Mouse (Mus musculus) lung, postnatal 10 days (tissue): ENCODE measurements around the gene Pomc.
A peak's percentile ranks its signal among the peaks of the same experiment; 100 is the strongest.
"Not testable (repeated sequence)": the region's sequence is repeated elsewhere in the genome, so short reads cannot be mapped to it uniquely, and the experiment has no call there.

Experiments
- DNase-seq: peaks from one replicate; pipeline ENCODE4 v3.0.0; 2021

The Pomc gene

DNA sequence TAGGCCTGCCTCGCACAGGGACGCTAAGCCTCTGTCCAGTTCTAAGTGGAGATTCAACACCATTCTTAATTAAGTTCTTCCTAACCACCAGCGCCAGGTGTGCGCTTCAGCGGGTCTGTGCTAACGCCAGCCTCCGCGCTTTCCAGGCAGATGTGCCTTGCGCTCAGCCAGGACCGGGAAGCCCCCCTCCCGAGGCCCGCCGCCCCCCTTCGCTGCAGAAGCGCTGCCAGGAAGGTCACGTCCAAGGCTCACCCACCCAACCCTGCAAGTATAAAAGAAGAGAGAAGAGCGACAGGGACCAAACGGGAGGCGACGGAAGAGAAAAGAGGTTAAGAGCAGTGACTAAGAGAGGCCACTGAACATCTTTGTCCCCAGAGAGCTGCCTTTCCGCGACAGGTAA is at the start of gene Pomc:
TSS of gene Pomc (plus strand) at position 301 of the 400 bp plus-strand sequence.
- DNase-seq: no peak

DNA sequence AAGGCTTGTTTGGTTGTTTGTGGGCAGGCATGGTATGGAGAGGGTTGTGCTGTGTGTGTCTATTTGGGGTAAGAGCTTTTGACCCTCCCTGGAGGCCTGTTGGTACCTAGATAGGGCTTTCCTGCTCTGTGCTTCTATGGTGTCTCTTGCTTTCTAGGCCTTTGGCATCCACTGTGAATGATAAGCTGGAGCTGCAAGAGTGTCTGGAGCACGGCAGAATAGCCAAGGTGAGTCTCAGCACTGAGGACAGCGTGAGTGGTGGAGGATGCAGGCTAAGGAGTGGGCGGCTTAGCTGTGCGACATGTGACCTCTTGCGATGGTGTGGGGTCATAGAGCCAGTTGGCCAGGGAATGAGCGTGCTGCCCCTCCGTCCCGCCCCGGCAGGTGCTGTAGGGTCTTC is 49.3 kb upstream of the Pomc start:
- DNase-seq: no peak

DNA sequence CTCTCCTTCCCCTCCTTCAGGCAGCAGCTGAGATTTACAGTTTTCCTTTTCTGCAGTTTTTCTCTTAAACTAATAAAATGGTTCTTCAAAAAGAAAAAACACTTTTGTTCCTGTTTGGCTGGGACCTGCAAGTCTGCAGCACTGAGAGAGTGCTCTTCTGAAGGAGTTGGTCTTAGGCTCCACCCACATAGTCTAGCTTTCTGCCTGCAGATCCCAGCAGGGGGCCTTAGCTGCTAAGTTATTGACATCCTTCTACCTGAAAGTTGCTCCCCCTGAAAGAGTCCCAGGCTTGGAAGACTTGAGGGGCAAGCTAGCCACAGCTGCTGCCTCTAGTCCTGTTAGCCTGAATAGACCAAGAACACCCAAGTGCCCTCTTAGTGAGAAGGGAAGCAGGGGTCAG is 48.4 kb upstream of the Pomc start:
- DNase-seq: no peak

DNA sequence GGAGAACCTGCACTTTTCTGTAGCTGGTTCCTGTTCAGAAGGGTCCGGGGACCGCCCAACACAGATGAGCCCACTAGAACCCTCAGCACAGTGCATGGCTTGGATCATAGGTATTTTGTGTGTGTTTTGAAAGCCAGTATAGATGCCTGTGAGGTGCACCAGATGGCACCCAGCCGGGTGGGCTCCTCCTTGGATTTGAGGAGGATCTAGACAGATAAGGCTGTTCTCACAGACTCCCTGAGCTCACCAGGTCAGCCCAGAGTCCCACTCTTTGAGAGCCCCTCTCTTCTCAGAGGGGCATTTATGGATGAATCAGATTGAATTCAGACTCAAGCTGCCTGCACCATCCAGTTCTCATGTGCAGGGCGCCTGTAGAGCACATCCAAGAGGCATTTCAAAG is 47.7 kb upstream of the Pomc start:
- DNase-seq: no peak

DNA sequence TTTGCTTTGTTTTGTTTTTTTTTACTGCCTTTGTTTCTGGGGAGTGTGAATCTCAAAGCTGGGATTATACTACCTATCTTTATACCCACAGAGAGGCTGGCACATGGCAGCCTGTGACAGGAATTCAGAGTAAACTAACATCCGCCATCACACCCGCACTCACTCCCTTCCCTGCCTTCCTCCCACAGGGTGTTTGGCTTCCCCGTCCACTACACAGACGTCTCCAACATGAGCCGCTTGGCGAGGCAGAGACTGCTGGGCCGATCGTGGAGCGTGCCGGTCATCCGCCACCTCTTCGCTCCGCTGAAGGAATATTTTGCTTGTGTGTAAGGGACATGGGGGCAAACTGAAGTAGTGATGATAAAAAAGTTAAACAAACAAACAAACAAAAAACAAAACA is 47.3 kb upstream of the Pomc start:
- DNase-seq: no peak

DNA sequence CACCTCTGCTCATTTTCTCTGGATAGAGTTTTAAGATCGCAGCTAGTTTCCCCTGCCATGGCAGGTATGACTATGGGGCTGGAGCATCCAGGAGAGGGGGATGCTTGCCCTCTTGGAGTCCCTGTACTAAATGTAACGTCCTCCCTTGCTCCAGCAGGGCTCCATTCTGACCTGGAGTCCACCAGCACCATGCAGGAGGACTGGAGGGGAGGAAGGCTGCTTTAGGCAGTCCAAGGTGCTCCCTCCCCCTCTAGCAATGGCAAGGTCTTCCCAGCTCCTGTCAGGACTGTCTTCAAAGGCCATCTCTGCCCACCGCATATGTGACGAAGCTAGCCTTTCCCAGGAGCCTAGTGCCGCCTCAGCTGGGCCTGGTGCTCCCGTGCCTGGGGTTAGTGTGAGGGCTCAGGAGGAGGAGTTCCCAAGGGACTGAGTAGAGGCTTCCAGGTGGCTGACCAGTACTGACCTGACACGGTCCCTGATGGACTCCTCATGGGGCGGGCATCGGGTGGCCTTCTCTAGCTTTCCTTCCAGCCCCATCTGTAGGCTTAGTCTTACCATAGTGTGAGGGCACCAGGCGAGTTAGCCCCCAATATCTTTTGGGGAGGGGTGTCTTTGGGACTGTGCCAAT is 44.2 kb upstream of the Pomc start:
- no peak for DNase-seq

DNA sequence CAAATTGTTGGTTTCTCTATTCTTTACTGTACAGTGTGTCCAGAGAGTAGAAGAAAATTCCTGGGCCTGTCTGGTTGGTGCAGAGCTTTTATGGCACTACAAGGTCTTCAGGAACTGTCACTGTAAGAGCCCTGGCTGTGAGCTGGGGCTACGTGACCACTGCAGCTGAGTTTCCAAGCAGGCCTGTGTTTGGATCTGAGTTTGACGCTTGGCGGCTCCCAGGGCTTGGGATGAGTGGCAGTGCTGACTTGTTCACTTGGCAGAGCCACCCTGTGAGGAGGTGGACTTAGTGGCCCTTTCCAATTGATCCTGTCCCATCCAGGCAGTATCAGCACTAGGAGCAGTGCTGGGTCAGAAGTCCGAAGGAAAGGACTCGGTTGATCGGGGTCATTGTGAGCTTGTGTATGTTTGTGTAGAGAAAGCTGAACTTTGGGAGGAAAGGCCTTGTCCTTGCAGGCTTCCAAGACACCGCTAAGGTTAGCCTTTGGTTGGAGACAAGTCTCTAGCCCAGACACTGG is 42.9 kb upstream of the Pomc start:
- DNase-seq: no peak

DNA sequence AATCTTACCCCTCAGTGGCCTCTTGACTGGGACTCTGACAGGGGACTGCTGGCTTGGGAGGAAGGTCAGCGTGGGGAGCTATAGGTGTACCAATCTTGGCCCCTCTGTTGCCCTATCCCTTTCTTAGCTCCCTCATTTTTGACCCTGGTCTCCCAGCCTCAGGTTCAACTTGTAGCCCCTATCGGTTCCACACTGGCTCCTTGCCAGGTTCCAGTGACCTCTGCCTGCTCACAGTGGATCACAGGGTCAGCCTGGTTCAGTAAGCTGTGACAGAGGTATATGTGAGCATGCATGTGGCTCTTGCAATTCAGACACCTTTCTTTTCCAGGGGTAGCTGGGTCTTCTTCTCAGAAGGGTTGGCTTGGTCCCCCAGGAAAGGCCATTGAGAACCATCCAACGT is 38.9 kb upstream of the Pomc start:
- no peak for DNase-seq

DNA sequence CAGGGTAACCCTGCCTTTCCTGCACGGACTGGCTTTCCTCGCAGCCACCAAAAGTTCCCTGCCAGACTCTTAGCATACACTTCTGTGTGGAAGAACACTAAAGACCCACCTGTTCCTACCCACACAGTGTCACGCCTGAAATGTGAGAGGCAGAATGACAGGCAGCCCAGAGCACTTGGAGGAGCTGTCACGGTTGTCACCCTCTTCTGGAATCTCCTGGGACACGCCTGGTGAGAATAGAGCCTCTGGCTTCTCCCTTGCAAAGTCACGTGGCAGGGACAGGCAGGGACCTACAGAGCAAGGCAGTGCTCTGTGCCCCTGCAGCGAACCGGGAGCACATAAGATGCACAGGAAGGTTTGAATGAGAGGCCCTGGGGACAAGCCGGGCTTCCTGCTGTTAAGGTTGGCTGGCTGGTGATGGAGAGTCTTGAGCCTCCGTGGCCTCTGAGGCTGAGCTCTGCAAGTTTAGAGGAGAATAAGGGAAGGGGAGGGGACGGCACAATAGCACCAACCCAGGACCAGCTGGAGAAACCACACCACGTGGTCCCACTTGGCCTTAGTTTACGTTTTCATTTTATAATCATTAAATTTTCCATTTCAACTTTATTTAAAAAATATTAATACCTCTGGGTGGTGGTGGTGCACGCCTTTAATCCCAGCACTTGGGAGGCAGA is 36.9 kb upstream of the Pomc start:
- no peak for DNase-seq

DNA sequence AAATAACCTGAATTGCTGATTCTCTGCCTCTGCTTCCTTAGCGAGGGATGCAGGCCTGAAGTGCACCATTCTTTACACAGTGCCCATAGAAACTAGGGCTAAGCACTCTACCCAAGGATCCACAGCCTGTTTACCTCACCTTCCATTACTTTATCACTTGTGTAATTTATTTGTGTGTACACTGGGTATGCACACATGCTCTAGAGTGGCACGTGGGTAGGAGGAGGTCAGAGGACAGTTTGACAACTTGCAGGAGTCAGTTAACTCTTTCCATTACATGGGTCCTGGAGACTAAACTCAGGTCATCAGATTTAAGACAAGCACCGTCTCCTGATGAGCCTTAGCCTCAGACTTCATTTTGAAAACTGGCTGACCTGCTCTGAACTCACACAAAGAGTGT is 36.2 kb upstream of the Pomc start:
- no peak for DNase-seq

DNA sequence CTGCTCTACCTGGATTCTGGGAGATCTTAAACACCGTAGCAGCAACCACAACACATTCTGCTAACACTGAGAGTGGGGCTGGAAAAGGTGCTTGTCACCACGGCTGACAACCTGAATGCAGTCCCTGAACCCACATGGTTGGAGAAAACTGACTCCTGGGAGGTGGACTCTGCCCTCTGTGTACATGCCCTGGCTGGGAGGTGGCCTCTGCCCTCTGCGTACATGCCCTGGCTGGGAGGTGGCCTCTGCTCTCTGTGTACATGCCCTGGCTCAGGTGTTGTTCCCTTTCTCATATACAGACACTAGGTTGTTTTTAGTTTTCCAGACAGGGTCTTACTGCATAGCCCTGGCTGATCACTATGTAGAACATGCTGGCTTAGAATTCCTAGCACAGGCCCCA is 35.3 kb upstream of the Pomc start:
- DNase-seq: no peak

DNA sequence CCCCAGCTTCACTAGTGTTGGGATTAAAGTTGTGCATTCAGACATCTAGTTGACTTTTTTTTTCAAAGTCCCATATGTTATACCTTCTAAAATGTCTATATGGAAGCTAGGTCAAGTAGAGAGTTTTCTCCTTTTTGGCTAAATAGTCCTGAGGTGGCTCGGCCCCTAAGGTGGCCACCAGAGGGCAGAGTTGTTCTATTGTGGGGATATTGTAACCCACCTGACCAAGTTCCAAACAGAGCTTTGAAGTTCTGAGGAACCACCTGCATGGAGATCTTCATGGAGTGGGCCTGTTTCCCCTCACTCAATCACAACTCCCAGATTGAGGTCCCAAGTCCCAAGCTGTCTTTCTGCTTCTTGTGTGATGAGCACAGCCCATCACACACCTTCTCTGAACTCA is 28.6 kb upstream of the Pomc start:
- DNase-seq: peak; percentile 77

DNA sequence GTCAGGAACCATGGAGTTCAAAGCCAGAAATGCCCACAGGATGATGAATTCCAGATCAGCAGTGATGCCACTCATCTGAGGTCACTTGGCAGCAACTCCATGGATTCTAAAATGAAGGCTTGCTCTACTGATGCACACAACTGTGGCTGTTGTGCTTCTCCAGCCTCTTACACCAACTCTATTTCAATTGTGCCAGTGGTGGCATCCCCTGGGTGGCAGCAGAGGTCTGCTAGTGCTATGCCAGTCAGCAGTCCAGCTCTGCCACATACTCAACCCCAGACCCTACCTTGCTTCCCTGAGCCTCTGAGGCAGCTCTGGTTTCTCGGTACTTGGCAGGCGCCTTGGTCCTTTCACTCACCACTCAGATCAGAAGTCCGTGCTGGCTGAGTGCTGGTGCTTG is 25.9 kb upstream of the Pomc start:
- peak; percentile 33 for DNase-seq

DNA sequence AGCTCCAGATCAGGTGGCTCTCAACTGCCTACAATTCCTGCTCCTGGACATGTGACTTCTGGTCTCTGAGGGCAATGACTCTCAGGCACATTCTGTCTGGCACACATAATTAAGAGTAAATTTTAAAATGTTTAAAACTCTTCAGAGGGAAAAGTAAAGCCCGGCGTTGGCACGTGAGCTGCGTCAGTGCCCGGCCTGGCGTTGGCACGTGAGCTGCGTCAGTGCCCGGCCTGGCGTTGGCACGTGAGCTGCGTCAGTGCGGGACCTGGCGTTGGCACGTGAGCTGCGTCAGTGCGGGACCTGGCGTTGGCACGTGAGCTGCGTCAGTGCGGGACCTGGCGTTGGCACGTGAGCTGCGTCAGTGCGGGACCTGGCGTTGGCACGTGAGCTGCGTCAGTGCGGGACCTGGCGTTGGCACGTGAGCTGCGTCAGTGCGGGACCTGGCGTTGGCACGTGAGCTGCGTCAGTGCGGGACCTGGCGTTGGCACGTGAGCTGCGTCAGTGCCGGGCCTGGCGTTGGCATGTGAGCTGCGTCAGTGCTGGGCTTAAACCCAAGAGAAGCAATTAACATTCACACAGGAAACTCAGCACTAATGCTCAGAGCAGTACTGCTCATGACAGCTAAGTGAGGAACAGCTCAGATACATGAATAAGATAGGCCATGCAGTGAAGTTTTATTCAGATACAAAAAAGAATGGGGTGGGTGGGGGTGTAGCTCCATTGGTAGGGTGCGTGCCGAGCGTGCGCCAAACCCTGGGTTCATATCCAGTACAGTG is 24.5 kb upstream of the Pomc start:
- DNase-seq: not testable (repeated sequence)

DNA sequence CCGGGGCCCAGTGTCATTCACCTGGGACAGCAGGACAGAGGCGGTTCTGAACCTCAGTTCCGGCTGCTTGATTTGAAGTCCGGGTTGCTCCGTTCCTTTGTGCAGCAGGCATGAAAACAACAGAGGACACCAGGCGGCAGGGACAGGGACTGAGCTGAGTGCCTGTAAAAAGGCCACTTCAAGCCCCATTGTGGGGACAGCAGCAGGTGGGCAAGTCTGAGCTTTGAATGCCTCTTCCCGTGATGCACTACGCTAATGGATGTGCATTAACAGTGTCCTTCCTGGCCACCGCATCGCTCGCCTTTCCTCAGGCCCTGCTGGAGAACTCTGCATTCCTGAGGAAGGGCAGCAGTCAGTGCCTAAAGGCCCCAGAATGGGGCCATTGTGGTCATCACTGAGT is 12.7 kb upstream of the Pomc start:
- DNase-seq: no peak

DNA sequence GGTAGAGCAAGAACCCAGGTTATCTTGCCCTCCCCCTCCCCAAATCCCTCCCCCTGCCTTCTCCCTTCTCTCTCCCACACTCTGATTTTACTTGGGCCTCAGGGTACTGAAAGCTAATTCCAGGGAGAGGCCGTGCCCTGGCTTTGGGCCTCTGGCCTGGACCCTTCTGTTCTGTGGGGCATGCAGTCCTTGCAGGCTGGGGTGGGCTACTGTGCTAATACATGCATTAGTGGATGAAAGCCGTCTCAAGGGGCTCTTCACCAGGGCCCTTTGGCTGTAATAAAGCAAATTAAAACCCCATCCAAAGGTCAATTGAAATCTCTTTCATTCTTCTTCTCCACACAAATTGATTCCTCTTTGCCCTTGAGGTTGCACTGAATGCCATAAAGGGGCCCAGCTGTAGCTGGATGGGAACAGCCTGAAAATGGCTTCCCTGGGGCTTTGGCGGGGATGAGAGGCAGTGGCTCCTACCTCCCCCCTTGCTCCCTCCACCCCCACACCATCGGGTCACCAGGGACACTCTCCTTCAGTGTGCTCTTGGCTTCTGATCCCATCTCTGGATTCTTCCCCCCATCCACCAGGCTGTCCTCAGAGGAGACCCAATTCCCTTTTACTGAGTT is 10.2 kb upstream of the Pomc start:
- DNase-seq: no peak

DNA sequence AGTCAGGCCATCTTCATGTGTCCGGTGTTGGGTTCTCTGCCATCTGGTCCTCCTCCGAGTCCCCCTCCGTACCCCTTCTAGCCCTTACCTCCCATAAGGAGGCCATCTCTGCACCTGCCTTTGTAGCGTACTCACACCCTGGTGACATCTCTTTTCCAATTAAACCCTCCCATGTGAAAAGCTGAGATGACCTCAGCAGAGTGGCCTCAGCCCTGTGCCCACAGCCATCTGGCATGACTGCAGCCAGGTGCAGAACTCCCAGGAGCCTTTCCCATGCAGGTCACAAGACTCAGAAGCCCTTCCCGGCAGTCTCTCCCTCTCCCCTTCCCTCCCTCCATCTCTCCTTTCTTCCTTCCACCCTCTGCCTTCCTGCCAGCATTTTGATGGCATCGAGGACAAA is 7.2 kb upstream of the Pomc start:
- DNase-seq: no peak

DNA sequence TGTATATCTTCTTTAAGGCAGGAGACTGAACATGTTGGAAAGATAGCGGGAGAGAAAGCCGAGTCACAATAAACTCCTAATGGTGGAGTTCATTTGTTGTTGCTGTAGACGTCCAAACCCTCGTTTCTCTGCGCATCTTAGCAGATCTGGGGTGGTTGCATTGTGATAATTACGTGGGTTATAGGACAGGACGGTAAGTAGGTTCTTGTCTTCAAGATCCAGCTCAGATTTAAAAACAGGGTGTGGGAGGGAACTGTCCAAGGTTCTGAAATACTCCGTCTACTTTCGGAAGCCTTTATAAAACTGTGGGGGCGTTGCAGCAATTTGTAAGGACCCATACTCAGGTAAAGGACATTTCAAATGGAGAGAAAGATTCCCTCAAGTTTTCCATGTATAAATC is 620 bp downstream of the Pomc start:
- no peak for DNase-seq

DNA sequence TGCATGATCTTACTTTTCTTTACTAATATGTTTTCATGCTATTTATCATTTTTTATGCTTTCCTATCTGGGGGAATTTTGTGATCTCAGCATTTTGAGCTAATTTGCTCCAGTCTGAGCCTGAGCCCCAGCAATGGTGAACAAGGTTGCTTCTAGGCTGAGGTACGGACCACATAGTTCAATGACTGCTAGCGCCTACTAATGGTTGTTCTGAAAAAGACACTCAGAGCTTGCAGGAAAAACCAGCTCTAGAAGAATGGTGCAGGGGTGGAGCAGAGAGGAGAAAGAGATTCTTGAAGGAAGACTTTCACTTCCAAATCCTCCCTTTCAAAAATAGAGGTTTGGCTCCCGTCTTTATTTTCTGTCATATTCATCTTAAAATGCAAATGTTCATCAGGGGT is 1.6 kb downstream of the Pomc start:
- DNase-seq: no peak

DNA sequence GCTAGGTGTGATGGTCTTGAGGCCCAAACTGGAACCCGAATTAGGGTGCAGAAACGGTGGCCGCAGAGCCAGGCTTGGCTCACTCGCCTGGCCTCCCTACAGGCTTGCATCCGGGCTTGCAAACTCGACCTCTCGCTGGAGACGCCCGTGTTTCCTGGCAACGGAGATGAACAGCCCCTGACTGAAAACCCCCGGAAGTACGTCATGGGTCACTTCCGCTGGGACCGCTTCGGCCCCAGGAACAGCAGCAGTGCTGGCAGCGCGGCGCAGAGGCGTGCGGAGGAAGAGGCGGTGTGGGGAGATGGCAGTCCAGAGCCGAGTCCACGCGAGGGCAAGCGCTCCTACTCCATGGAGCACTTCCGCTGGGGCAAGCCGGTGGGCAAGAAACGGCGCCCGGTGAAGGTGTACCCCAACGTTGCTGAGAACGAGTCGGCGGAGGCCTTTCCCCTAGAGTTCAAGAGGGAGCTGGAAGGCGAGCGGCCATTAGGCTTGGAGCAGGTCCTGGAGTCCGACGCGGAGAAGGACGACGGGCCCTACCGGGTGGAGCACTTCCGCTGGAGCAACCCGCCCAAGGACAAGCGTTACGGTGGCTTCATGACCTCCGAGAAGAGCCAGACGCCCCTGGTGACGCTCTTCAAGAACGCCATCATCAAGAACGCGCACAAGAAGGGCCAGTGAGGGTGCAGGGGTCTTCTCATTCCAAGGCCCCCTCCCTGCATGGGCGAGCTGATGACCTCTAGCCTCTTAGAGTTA is 5.2 kb downstream of the Pomc start:
- DNase-seq: peak; percentile 93

DNA sequence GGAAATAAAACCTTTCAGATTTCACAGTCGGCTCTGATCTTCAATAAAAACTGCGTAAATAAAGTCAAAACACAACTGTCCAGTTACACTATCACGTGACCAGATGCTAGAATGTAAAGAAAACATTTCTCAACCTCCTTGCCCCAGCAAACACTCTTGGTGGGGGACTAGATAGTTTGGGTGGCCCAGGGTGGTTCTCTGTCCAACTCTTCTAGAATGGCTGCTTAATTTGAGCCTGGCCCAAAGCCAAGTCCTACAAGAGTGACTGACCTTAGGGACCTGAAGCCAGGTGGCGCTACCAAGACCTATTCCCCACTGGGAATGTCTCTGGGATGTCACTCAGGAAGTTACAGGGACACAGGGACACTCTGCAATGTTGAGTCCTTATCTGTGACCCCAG is 5.8 kb downstream of the Pomc start:
- DNase-seq: no peak

DNA sequence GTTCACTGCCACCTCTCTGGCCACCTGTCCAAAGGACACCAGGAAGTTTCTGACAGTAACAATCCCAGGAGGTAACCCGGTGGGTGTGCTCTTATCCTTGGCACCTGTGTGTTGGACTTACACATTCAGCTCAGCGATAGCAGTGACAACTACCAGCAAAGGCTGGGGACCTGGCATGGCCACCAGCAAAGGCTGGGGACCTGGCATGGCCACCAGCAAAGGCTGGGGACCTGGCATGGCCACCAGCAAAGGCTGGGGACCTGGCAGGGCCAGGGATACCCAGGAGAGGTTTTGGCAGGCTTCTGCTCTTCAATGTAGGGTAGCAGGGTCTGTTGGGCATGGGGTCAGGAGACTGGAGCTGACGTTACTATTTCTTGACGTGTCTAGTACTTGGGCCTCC is 12.4 kb downstream of the Pomc start:
- no peak for DNase-seq

DNA sequence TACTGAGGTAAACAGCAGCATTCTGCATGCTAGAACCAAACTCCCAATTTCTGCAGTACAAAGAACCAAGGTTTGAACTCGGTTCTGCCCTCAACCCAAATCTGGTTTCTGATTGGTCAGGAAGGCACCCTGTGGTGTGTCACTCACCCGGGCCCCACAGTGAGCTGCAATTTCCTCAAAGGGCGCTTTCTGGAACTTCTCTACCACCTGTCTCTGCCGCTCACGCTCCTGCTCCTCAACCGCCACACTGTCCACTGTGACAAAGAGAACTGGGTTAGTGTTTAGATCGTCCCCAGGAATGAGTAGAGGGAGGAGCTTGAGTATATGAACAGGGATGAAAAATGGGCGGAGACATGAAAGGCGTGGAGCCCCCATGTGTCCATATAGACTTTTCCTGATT is 13.6 kb downstream of the Pomc start:
- no peak for DNase-seq
